Mouse (Mus musculus) olfactory bulb, adult 2 months (tissue): ENCODE measurements around the gene Irf9.

Experiments used
- CTCF ChIP-seq: fragments of 200-500 bp; IDR thresholded peaks from 2 replicates; pipeline ENCODE4 v1.5.1; 2012; ENCODE audit warnings: low read depth, mild to moderate bottlenecking, low read length, moderate library complexity; ENCODE audit not compliant: insufficient read depth
- POLR2A ChIP-seq: fragments of 200-500 bp; IDR thresholded peaks from 2 replicates; pipeline ENCODE4 v1.6.1; 2012; ENCODE audit warnings: mild to moderate bottlenecking, low read depth, low read length, moderate library complexity; ENCODE audit not compliant: insufficient read depth

DNA sequence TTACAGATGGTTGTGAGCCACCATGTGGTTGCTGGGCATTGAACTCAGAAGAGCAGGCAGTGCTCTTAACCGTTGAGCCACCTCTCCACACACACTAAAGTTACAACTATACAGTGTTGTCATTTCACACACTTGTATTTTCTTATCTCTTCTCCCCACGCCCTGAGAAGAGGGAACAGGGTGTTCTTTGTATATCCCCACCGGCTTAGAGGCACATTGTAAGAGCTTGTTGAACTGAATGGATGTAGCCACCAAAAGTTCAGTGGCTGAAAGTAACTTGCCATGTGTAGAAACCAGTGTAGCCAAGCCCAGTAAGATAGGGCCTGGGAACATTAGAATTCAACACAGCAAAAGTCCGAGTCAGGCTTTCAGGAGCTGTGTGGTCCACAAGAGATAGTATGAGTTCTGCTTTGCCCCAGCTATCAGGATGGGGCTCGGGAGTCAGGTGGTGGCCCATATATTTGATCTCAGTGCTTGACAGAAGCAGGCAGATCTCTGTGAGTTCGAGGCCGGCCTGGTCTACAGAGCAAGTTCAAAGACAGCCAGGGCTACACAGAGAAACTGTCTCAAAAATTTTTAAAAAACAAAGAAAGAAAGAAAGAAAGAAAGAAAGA lies 11.3 kb downstream of the Irf9 start:
- TF ChIP-seq POLR2A (no peak), CTCF (no peak)
